Mouse (Mus musculus): ENCODE data around the gene Tob2.

DNA sequence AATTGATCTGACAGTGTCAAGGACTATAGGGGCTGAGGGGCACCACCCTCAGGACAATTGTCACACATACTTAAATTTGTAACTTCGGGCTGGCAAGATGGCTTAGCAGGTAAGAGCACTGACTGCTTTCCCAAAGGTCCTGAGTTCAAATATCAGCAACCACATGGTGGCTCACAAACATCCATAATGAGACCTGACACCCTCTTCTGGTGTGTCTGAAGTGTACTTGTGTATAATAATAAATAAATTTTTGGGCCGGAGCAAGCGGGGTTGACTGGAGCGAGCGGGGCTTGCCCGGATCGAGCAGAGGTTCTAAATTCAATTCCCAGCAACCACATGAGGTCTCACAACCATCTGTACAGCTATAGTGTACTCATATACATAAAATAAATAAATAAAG is 18.3 kb downstream of the Tob2 start:
- TF ChIP-seq ZC3H11A (IDR thresholded peaks at IDR 0.05; ENCODE audit: borderline replicate concordance, low read depth, low read length) (no peak), CHD2 (IDR thresholded peaks at IDR 0.05; ENCODE audit: low read depth, low read length) (no peak)

All from ES-E14 (cell line).